Mouse (Mus musculus): Measurements from ENCODE around the gene Cfap45.

GRCm38 (mm10) chr1:172509235-172509634 lies 11.4 kb upstream of the Cfap45 start:
- TF ChIP-seq TAL1 (IDR thresholded peaks at IDR 0.05; ENCODE audit: low read length) (no peak), GATA1 (IDR thresholded peaks at IDR 0.05; ENCODE audit: low read length) (no peak)
